In genomic region chr1:95064330-95065193, GRCm38 (mm10) we compare ENCODE assay signal across 16 mouse cellular contexts.
"Had no signal": no experiment of that assay in that cellular context is flagged by ENCODE, and none has a peak within 500 bp of the region (broad histone marks: within the 10 kb centered on the region; RNA-seq: fewer than 3 reads in every experiment).

No protein-coding gene starts in this region.

- ATAC-seq: midbrain, embryonic 13.5 days; midbrain, embryonic 15.5 days had no signal

- H3K4me1 ChIP-seq: megakaryocyte, embryonic 14.5 days; midbrain, embryonic 13.5 days; midbrain, embryonic 15.5 days; neural tube, embryonic 13.5 days; neural tube, embryonic 15.5 days; stomach, embryonic 15.5 days had no signal

- H3K36me3 ChIP-seq: midbrain, embryonic 13.5 days; midbrain, embryonic 15.5 days; neural tube, embryonic 13.5 days; neural tube, embryonic 15.5 days; stomach, embryonic 15.5 days had no signal

- H3K9ac ChIP-seq: lung, embryonic 14.5 days; midbrain, embryonic 13.5 days; midbrain, embryonic 15.5 days; neural tube, embryonic 13.5 days; neural tube, embryonic 15.5 days; stomach, embryonic 15.5 days had no signal

- H3K9me3 ChIP-seq: megakaryocyte, embryonic 14.5 days; midbrain, embryonic 13.5 days; midbrain, embryonic 15.5 days; neural tube, embryonic 13.5 days; neural tube, embryonic 15.5 days; stomach, embryonic 15.5 days had no signal

- H3K4me2 ChIP-seq: lung, embryonic 14.5 days; midbrain, embryonic 11.5 days; midbrain, embryonic 13.5 days; midbrain, embryonic 15.5 days; neural tube, embryonic 13.5 days; neural tube, embryonic 15.5 days; stomach, embryonic 15.5 days had no signal

- H3K27me3 ChIP-seq: megakaryocyte, embryonic 14.5 days; midbrain, embryonic 13.5 days; midbrain, embryonic 15.5 days; neural tube, embryonic 13.5 days; neural tube, embryonic 15.5 days; stomach, embryonic 15.5 days had no signal

- H3K4me3 ChIP-seq: megakaryocyte, embryonic 14.5 days; midbrain, embryonic 13.5 days; midbrain, embryonic 15.5 days; neural tube, embryonic 13.5 days; neural tube, embryonic 15.5 days; stomach, embryonic 15.5 days had no signal

- H3K27ac ChIP-seq: midbrain, embryonic 13.5 days; midbrain, embryonic 15.5 days; neural tube, embryonic 13.5 days; neural tube, embryonic 15.5 days; stomach, embryonic 15.5 days; stomach, postnatal 0 days had no signal

- DNase-seq: lung, adult 18-20 months; lung, embryonic 14.5 days; lung, postnatal 10 days; lung, postnatal 4 days; right cerebral cortex, postnatal 14 days; thymus, adult 2 months; thymus, postnatal 25 days; thymus, postnatal 4 days had no signal
